Mouse (Mus musculus): ENCODE data around the gene Vipr2.
A peak's percentile ranks its signal among the peaks of the same experiment; 100 is the strongest.

The Vipr2 gene

DNA sequence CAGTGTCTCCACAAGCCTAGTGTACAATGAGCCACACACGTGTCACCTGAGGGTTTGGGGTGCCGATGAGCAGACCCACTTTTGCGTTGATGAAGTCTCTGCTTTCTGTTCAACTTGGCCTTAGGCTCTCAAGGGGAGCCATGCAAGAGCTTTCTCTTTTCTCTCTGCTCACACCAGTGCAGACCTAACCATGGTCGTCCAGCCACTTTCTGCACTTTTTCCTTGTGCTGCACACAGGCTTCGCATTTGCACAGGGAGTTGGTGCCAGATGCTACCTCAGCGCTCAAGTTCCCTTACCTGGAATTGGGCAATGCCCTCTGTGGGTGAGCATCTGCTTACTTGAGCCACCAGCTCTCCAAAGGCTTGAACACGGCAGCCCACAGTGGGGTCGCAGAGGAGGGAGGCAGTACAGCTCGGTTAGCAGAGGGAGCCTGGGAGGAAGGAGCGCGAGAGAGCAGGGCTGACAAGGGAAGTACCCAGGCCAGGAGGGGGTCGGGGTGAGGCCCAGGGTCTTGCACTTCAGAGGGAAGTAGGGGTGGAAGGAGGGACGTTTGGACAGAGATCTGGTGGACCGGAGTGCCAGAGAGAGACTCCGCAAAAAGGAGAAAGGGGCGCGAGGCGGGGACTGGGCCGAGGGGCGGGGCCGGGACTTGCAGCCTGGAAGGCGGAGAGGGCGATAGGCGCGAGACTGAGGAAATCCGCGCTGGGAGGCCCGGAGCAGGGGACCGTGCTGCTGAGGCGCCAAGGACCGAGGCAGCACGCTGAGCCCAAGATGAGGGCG lies at the start of gene Vipr2:
TSS of gene Vipr2 (plus strand) at position 653 of the 781 bp plus-strand sequence.
- peak; percentile 61 to 67 for DNase-seq

- DNase-seq = no peak
Measured at GRCm38 (mm10) chr12:116028095-116028494, 49.4 kb upstream of the Vipr2 start.

GRCm38 (mm10) chr12:116035346-116035745 lies 42.2 kb upstream of the Vipr2 start:
- no peak for DNase-seq

DNA sequence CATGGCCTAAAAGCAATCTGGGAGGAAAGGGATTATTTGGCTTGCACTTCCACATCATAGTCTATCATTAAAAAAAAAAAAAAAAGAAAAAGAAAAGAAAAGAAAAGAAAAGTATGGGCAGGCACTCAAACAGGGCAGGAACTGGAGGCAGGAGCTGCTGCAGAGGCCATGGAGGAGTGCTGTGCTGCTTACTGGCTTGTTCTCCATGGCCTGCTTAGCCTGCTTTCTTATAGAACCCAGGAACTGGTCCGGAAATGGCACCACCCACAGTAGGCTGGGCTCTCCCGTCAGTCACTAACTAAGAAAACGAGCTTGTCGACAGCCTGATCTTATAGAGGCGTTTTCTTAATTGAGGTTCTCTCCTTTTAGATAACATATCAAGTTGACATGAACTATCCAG lies 32.7 kb upstream of the Vipr2 start:
- DNase-seq = no peak

DNA sequence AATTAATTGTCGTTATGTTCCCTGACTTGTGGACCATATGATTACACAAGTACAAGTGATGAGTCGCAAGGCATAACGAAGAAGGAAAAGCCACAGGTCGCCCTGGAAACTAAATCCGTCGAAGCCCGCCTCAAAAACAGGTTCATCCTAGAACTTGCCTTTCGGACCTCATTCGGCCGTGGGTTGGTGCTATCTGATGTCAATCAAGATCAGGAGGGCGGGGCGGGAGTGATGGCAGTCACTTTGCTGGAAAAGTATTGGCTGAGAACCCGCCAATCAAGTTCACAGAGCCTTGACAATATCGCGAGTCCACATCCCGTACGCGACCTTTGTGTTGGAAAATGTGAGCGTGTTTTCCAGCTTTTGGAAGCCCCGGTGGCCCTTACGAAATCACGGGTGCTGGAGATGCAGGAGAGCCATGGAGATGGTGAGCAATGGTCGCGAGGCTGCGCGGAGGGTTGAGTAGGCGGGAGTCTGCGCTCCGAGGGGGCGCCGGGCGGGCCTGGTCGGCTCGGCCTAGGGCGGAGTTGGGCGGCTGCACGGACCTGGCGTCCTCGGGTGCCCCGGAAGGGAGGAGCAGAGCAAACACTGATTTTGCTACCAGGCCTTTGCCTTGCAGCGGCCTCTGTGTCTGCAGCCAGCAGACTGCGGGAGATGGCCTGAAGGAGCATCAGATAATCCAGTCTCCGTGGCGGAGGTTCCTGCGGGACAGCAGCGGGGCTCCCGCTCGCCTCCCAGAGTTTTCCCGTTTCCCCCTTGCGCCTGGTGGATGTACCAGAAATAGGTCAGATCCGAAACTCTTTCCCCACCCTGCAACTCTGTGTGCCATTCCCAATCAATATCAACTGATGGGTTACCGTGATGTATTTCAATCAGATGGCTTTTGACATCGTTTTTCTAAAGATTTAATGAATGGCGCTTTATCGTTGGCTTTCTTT lies 29.8 kb upstream of the Vipr2 start, which contains the start of gene Zfp386:
TSS of gene Zfp386 (plus strand) at position 285 of the 938 bp plus-strand sequence.
- peak; percentile 97 to 98 for DNase-seq

- peak; percentile 14 to 17 for DNase-seq
Measured at GRCm38 (mm10) chr12:116048766-116049165, 28.8 kb upstream of the Vipr2 start.

DNA sequence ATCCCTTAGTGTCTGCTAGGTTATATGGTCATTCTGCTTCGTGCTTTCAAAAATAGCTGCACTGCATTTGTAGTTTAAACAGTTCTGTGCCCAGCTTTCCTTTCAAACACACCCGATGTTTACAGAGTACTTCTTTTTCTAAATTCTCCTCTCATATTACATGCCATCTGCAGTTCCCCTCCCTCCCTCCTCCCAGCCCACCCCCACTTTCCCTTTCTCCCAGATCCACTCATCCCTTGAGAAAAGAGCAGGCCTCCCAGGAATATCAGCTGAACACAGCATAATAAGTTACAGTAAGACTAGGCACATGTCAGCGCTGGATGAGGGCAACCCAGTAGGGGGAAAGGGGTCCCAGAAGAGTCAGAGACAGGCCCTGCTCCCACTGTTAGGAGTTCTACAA lies 28.3 kb upstream of the Vipr2 start:
- DNase-seq = no peak

DNA sequence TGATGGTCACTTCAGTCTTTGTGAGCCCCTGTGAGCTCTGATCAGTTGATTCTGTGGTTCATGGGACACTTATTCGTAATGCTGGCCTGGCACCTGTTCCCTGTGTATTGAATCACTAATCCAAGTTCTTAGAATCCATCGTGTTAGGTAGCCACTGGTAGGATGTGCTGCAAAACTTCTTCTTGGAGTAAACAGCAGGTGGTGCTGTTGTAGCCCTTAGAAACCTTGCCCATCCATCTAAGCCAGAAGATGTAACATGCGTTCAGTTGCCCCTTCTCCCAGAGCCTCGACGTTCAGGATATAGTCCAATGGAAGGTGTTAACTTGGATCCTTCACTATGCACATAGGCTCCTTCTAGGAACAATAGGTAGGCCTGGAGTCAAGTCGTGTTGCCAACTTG lies 27.8 kb upstream of the Vipr2 start:
- peak; percentile 19 to 22 for DNase-seq

- DNase-seq = no peak
Measured at GRCm38 (mm10) chr12:116054342-116054741, 23.2 kb upstream of the Vipr2 start.

GRCm38 (mm10) chr12:116056112-116056511 lies 21.4 kb upstream of the Vipr2 start:
- no peak for DNase-seq

GRCm38 (mm10) chr12:116061561-116062193 lies 15.8 kb upstream of the Vipr2 start:
- DNase-seq = no peak

DNA sequence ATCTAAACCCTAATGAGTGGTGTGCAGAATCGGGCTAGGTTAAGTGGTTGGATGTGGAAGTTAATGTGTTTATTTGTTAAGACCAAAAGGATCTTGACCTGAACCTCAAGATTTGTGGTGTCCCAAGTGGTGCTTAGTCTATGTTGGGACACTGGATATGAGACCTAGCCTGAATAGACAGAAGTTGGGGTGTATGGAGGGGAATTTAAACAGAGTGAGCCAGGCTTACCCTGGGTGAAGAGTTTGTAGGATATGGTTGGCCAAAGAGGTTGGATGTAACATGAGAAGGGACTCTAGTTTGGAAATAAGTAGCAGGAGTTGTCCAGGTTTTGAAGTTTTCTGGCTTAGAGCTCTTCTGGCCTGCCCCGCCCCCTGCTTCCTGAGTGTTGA lies 15.3 kb upstream of the Vipr2 start:
- no peak for DNase-seq

DNA sequence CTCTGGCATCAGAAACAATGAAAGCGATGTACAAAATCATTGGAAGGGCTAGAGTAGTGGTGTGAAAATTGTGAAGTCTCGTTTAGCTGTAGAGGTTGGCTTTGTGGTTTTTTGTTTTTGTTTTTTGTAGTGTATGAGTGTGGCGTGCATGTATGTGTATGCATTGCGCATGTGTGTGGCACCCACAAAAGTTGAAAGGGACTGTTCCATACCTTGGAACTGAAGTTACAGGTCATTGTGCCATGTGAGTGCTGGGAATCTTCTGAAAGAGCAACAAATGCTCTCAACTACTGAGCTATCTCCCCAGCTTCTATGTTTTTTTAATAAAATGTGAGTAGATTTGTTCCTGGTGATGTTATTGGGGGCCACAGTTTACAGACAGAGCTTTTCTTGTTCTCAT lies 14.5 kb upstream of the Vipr2 start:
- no peak for DNase-seq

GRCm38 (mm10) chr12:116071023-116071422 lies 6.5 kb upstream of the Vipr2 start:
- no peak for DNase-seq

DNA sequence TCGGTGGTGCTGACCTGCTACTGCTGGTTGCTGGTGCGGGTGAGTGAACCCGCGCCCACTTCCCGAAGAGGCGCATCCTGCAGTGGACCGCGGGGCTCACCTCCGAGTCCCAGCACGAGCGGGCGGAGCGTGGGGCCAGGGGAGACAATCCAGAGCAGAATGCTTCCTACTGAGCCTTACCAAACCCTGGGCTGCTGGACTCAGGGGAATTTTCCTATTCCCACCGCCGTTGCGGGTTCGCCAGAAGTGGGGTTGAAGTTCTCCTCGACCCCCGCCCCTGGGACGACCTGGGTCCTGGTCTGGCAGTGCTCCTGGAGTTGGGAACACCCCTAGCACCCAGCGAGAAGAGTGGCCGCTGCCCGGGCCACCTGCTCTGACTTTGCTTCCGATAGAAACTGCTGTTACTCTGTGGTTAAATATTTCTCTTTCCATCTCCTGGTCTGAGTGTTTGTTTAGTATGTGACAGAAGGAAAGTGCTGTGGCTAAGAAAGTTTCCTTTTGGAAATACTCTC lies 385 bp downstream of the Vipr2 start:
- DNase-seq = no peak

- DNase-seq = no peak
Measured at GRCm38 (mm10) chr12:116083125-116083524, 5.6 kb downstream of the Vipr2 start.

GRCm38 (mm10) chr12:116084294-116084693 lies 6.8 kb downstream of the Vipr2 start:
- DNase-seq = no peak

DNA sequence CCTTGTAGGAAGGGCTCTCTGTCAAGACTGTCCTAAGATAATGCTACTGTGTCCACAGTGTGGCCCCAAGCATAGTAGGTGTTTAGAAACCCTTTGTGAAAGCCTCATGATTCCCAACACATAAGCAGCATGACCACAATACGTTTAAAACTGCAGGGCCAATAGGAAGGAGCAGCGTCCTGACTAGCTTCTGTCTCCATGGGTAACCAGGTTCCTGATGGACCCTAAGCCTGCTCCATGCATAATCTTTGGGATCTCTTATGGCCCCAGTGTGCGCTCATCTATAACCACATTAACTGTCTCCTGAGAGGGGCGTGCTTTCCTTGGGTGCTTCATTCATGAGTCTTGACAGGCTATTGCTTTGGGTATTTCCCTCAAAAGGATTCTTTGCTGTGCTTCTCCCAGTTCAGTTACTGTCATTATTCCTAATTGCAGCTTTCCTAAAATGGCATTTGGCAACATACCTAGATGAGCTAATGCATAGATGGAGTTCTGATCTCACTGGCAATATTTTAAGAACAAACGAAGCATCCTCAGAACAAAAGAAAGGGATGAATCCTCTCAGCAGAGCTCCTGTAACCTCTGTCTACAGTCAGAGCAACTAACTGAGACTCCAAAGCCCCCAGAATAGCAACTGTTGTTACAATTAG lies 9.6 kb downstream of the Vipr2 start:
- DNase-seq = no peak

DNA sequence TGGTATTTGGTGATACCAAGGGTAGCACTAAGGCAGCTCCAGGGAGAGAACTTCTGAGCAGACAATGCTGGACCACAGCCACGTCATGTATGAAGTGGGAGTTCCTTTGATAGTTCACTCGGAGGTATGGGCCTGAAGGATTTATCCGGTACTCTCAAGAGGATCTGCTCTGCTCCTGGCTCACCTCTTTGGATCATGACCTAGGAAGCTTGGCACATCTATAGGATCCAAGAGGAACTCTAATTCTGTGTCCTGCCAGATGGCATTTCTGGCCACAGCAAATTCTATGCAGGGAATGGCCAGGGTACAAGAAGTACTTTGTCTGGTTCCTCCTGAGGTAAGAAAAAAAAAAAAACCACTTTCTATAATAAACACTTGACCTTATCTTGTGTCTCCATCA lies 12.3 kb downstream of the Vipr2 start:
- no peak for DNase-seq

DNA sequence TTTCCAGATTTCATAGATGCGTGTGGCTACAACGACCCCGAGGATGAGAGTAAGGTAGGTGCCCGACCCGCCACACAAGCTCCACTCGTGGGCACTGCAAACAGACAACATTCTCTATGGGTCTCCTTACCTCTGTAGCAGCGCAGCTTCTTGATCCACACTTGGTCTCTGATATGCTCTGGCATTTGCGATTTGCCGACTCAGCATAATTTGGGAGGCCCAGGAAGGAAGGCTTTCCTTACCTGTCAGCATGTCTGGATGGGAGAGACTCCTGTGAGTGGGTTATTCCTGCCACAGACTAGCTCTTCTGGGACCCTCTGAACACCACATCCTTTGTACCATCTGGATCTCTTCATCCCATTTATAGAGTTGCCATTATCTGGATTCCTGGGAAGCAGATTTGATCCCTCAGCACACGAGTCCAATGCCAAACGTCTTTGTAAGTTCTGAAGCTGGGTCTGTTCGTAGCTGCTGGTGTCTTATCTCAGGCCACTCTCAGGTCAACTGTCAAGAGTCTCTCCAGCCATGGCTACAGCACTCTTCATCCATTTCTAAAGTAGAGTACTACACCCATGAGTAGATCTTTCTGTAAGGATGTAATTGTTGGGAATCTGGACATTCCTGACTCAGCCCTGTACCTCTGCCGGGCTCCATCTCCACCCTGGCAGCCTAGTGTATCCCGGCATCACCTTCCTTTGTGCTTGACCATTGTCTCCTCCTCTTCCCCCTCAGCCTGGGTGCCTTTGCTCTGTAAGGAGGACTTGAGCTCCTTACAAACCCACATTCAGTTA lies 17.4 kb downstream of the Vipr2 start:
- no peak for DNase-seq

- no peak for DNase-seq
Measured at GRCm38 (mm10) chr12:116096361-116096904, 18.9 kb downstream of the Vipr2 start.
